Mouse (Mus musculus): Measurements from ENCODE around the gene Arhgap42.
A peak's percentile ranks its signal among the peaks of the same experiment; 100 is the strongest.

Arhgap42 gene

GRCm38 (mm10) chr9:9210464-9210863 lies 28.4 kb downstream of the Arhgap42 start:
- DNase-seq (ENCODE audit: low read depth, low spot score) = no peak

GRCm38 (mm10) chr9:9208205-9208604 lies 30.7 kb downstream of the Arhgap42 start:
- DNase-seq (ENCODE audit: low read depth, low spot score) = no peak

GRCm38 (mm10) chr9:9207251-9207650 lies 31.6 kb downstream of the Arhgap42 start:
- no peak for DNase-seq (ENCODE audit: low read depth, low spot score)

GRCm38 (mm10) chr9:9200827-9201388 lies 38.0 kb downstream of the Arhgap42 start:
- DNase-seq (ENCODE audit: low read depth, low spot score) = no peak

GRCm38 (mm10) chr9:9199170-9199841 lies 39.6 kb downstream of the Arhgap42 start:
- DNase-seq (ENCODE audit: low read depth, low spot score) = no peak

- DNase-seq (ENCODE audit: low read depth, low spot score) = no peak
Observed at GRCm38 (mm10) chr9:9198645-9199044, 40.3 kb downstream of the Arhgap42 start.

- no peak for DNase-seq (ENCODE audit: low read depth, low spot score)
Observed at GRCm38 (mm10) chr9:9196046-9196445, 42.9 kb downstream of the Arhgap42 start.

- DNase-seq (ENCODE audit: low read depth, low spot score) = no peak
Observed at GRCm38 (mm10) chr9:9194496-9194895, 44.4 kb downstream of the Arhgap42 start.

- no peak for DNase-seq (ENCODE audit: low read depth, low spot score)
Observed at GRCm38 (mm10) chr9:9192716-9193115, 46.2 kb downstream of the Arhgap42 start.

GRCm38 (mm10) chr9:9190835-9191234 lies 48.1 kb downstream of the Arhgap42 start:
- DNase-seq (ENCODE audit: low read depth, low spot score) = no peak

GRCm38 (mm10) chr9:9188167-9188566 lies 50.7 kb downstream of the Arhgap42 start:
- DNase-seq (ENCODE audit: low read depth, low spot score) = no peak

- DNase-seq (ENCODE audit: low read depth, low spot score) = no peak
Observed at GRCm38 (mm10) chr9:9177745-9178144, 61.2 kb downstream of the Arhgap42 start.

- no peak for DNase-seq (ENCODE audit: low read depth, low spot score)
Observed at GRCm38 (mm10) chr9:9174924-9175323, 64.0 kb downstream of the Arhgap42 start.

GRCm38 (mm10) chr9:9174206-9174605 lies 64.7 kb downstream of the Arhgap42 start:
- no peak for DNase-seq (ENCODE audit: low read depth, low spot score)

GRCm38 (mm10) chr9:9173091-9173490 lies 65.8 kb downstream of the Arhgap42 start:
- peak; percentile 13 for DNase-seq (ENCODE audit: low read depth, low spot score)

- DNase-seq (ENCODE audit: low read depth, low spot score) = peak; percentile 21
Observed at GRCm38 (mm10) chr9:9171146-9171816, 67.6 kb downstream of the Arhgap42 start.

- DNase-seq (ENCODE audit: low read depth, low spot score) = no peak
Observed at GRCm38 (mm10) chr9:9165641-9166063, 73.2 kb downstream of the Arhgap42 start.

GRCm38 (mm10) chr9:9160736-9161135 lies 78.2 kb downstream of the Arhgap42 start:
- DNase-seq (ENCODE audit: low read depth, low spot score) = no peak

GRCm38 (mm10) chr9:9158241-9158640 lies 80.7 kb downstream of the Arhgap42 start:
- no peak for DNase-seq (ENCODE audit: low read depth, low spot score)

- DNase-seq (ENCODE audit: low read depth, low spot score) = no peak
Observed at GRCm38 (mm10) chr9:9157425-9157824, 81.5 kb downstream of the Arhgap42 start.

- no peak for DNase-seq (ENCODE audit: low read depth, low spot score)
Observed at GRCm38 (mm10) chr9:9154636-9155035, 84.3 kb downstream of the Arhgap42 start.

- DNase-seq (ENCODE audit: low read depth, low spot score) = no peak
Observed at GRCm38 (mm10) chr9:9144301-9145121, 94.4 kb downstream of the Arhgap42 start.
